Mouse (Mus musculus) MEL (cell line): ENCODE measurements around the gene Chst1. TPM values are rescaled to one million over a fixed set of nuclear protein-coding genes. Genes with fewer than 3 reads are reported as not detected.
A peak's percentile ranks its signal among the peaks of the same experiment; 100 is the strongest.

Source experiments
- DNase-seq: peaks from one replicate; pipeline ENCODE4 v3.0.0; 2011; ENCODE audit warnings: low read depth, low spot score
- H3K27ac ChIP-seq: 2 replicates; pipeline ENCODE4 v1.5.1; 2012; ENCODE audit warnings: low read depth, mild to moderate bottlenecking, control low read depth, low read length, moderate library complexity; ENCODE audit not compliant: control insufficient read depth
- H3K27me3 ChIP-seq, 2 experiments: fragments of 150-350 bp in 1 of 2; sonication (generic) in 1 of 2; 2 replicates each; pipeline ENCODE4 v1.6.1; 2012; ENCODE audit warnings: low read length in 2 of 2, mild to moderate bottlenecking in 2 of 2, improper control_type of control experiment in 1 of 2, moderate library complexity in 1 of 2; ENCODE audit not compliant: insufficient read depth in 2 of 2, control insufficient read depth in 1 of 2
- H3K36me3 ChIP-seq, 2 experiments: 2 replicates each; pipeline ENCODE4 v1.6.1; 2012 to 2014; ENCODE audit warnings: low read length in 2 of 2, improper control_type of control experiment in 1 of 2, inconsistent platforms in 1 of 2, mild to moderate bottlenecking in 1 of 2; ENCODE audit not compliant: insufficient read depth in 2 of 2, control insufficient read depth in 1 of 2
- H3K4me1 ChIP-seq, 2 experiments: fragments of 150-350 bp in 1 of 2; sonication (generic) in 1 of 2; 2 replicates each; pipeline ENCODE4 v1.6.1; 2012; ENCODE audit warnings: low read length in 2 of 2, improper control_type of control experiment in 1 of 2, mild to moderate bottlenecking in 1 of 2; ENCODE audit not compliant: insufficient read depth in 2 of 2, control insufficient read depth in 1 of 2
- H3K4me3 ChIP-seq, 2 experiments: fragments of 150-350 bp in 1 of 2; sonication (generic) in 1 of 2; 2 replicates each; pipeline ENCODE4 v1.5.1; 2012; ENCODE audit warnings: low read depth in 2 of 2, low read length in 2 of 2, mild to moderate bottlenecking in 2 of 2, moderate library complexity in 2 of 2, control low read depth in 1 of 2, improper control_type of control experiment in 1 of 2; ENCODE audit not compliant: control insufficient read depth in 1 of 2, insufficient read depth in 1 of 2
- H3K79me2 ChIP-seq: 2 replicates; pipeline ENCODE4 v1.6.1; 2012; ENCODE audit warnings: mild to moderate bottlenecking, low read length, moderate library complexity; ENCODE audit not compliant: control insufficient read depth, poor library complexity, insufficient read depth
- H3K9ac ChIP-seq: 2 replicates; pipeline ENCODE4 v1.6.1; 2012; ENCODE audit warnings: low read depth, mild to moderate bottlenecking, control low read depth, low read length, moderate library complexity; ENCODE audit not compliant: control insufficient read depth, poor library complexity, severe bottlenecking
- H3K9me3 ChIP-seq: fragments of 150-350 bp; sonication (generic); replicated peaks from 2 replicates; pipeline ENCODE4 v1.6.1; 2012; ENCODE audit warnings: mild to moderate bottlenecking, low read length, improper control_type of control experiment, moderate library complexity; ENCODE audit not compliant: insufficient read depth
- BHLHE40 ChIP-seq: IDR thresholded peaks from 2 replicates; pipeline ENCODE4 v1.6.1; 2012; ENCODE audit warnings: low read depth, mild to moderate bottlenecking, inconsistent platforms, low read length, improper control_type of control experiment, borderline replicate concordance
- CHD1 ChIP-seq: IDR thresholded peaks from 2 replicates; pipeline ENCODE4 v1.6.1; 2012; ENCODE audit warnings: low read depth, mild to moderate bottlenecking, inconsistent platforms, low read length, improper control_type of control experiment
- EP300 ChIP-seq, 2 experiments: IDR thresholded peaks; 2 replicates each; pipeline ENCODE4 v1.6.1; 2011; ENCODE audit warnings: improper control_type of control experiment in 2 of 2, low read length in 2 of 2, low read depth in 1 of 2, mild to moderate bottlenecking in 1 of 2
- ETS1 ChIP-seq: IDR thresholded peaks from 2 replicates; pipeline ENCODE4 v1.6.1; 2012; ENCODE audit warnings: low read depth, mild to moderate bottlenecking, inconsistent platforms, low read length, improper control_type of control experiment, moderate library complexity
- GABPA ChIP-seq: IDR thresholded peaks from 2 replicates; pipeline ENCODE4 v1.6.1; 2012; ENCODE audit warnings: low read depth, mild to moderate bottlenecking, inconsistent platforms, low read length, improper control_type of control experiment, moderate library complexity
- GATA1 ChIP-seq: IDR thresholded peaks from 2 replicates; pipeline ENCODE4 v1.6.1; 2011; ENCODE audit warnings: low read depth, low read length, improper control_type of control experiment
- MAZ ChIP-seq: IDR thresholded peaks from 2 replicates; pipeline ENCODE4 v1.6.1; 2012; ENCODE audit warnings: low read depth, mild to moderate bottlenecking, inconsistent platforms, low read length, improper control_type of control experiment
- MEF2A ChIP-seq: IDR thresholded peaks from 2 replicates; pipeline ENCODE4 v1.6.1; 2014; ENCODE audit warnings: low read depth, mild to moderate bottlenecking, inconsistent platforms, low read length, improper control_type of control experiment; ENCODE audit not compliant: poor library complexity, insufficient replicate concordance, severe bottlenecking; ENCODE audit errors: extremely low read depth
- MXI1 ChIP-seq: IDR thresholded peaks from 2 replicates; pipeline ENCODE4 v1.6.1; 2011; ENCODE audit warnings: mild to moderate bottlenecking, low read depth, low read length, improper control_type of control experiment
- MYB ChIP-seq: IDR thresholded peaks from 2 replicates; pipeline ENCODE4 v1.6.1; 2011; ENCODE audit warnings: mild to moderate bottlenecking, low read depth, low read length, improper control_type of control experiment
- MYC ChIP-seq: IDR thresholded peaks from 2 replicates; pipeline ENCODE4 v1.6.1; 2011; ENCODE audit warnings: low read depth, mild to moderate bottlenecking, low read length, improper control_type of control experiment, moderate library complexity
- NELFE ChIP-seq: IDR thresholded peaks from 2 replicates; pipeline ENCODE4 v1.6.1; 2011; ENCODE audit warnings: low read depth, low read length, improper control_type of control experiment
- POLR2AphosphoS5 ChIP-seq: IDR thresholded peaks from 2 replicates; pipeline ENCODE4 v1.6.1; 2012; ENCODE audit warnings: low read depth, borderline replicate concordance, mild to moderate bottlenecking, inconsistent platforms, low read length, moderate library complexity, mixed read lengths
- RAD21 ChIP-seq: IDR thresholded peaks from 2 replicates; pipeline ENCODE4 v1.6.1; 2011; ENCODE audit warnings: mild to moderate bottlenecking, low read depth, low read length, improper control_type of control experiment
- RCOR1 ChIP-seq: IDR thresholded peaks from 2 replicates; pipeline ENCODE4 v1.6.1; 2012; ENCODE audit warnings: low read depth, mild to moderate bottlenecking, inconsistent platforms, low read length, improper control_type of control experiment
- SIN3A ChIP-seq: IDR thresholded peaks from 2 replicates; pipeline ENCODE4 v1.6.1; 2012; ENCODE audit warnings: low read length, improper control_type of control experiment, inconsistent platforms
- TAL1 ChIP-seq: IDR thresholded peaks from 2 replicates; pipeline ENCODE4 v1.6.1; 2012; ENCODE audit warnings: mild to moderate bottlenecking, inconsistent platforms, low read length, moderate library complexity, mixed read lengths
- TBP ChIP-seq: IDR thresholded peaks from 2 replicates; pipeline ENCODE4 v1.8.0; 2011; ENCODE audit warnings: low read depth, low read length, improper control_type of control experiment
- TCF12 ChIP-seq: IDR thresholded peaks from 2 replicates; pipeline ENCODE4 v1.6.1; 2014; ENCODE audit warnings: low read depth, mild to moderate bottlenecking, inconsistent platforms, low read length, improper control_type of control experiment, moderate library complexity
- USF2 ChIP-seq, 2 experiments: IDR thresholded peaks; 2 replicates each; pipeline ENCODE4 v1.6.1; 2011 to 2012; ENCODE audit warnings: improper control_type of control experiment in 2 of 2, low read length in 2 of 2, borderline replicate concordance in 1 of 2, inconsistent platforms in 1 of 2, low read depth in 1 of 2, mild to moderate bottlenecking in 1 of 2; ENCODE audit not compliant: insufficient read depth in 1 of 2
- ZC3H11A ChIP-seq: IDR thresholded peaks from 2 replicates; pipeline ENCODE4 v1.6.1; 2012; ENCODE audit warnings: low read depth, mild to moderate bottlenecking, inconsistent platforms, low read length, improper control_type of control experiment
- polyA plus RNA-seq, 2 experiments: library from polyadenylated mRNA; stranded (reverse) in 1 of 2; unstranded in 1 of 2; fragments of >175 nt in 1 of 2; fragments of >200 nt in 1 of 2; gene quantifications; 2 replicates each; pipeline versions ENCODE4 v1.2.1 to v1.2.4; 2012; ENCODE audit warnings: low replicate concordance in 2 of 2, low read depth in 1 of 2; ENCODE audit not compliant: insufficient read length in 2 of 2, insufficient read depth in 1 of 2, missing spikeins in 1 of 2
- total RNA-seq: library from RNA; depleted of rRNA; stranded (reverse); fragments of 300-350 nt; gene quantifications from 2 replicates; pipeline ENCODE4 v1.2.3, GENCODE M21; 2012

Chst1 gene
- total and polyA plus RNA-seq, 3 experiments: 0.14 to 0.35 TPM; not detected in 1

- H3K4me3 ChIP-seq: peak overlapping the region; percentile 8 to 19; a peak in 3 of 4 replicates
- H3K79me2 ChIP-seq: no peaks in the 10 kb centered on the region
- no peaks in the 10 kb centered on the region for H3K27me3 ChIP-seq
- peaks cover 0 to 19% of the 10 kb centered on the region in 2 experiments; a peak in 2 of 4 replicates for H3K36me3 ChIP-seq
- peak; percentile 77 for DNase-seq
- TF ChIP-seq CHD1 (no peak), TAL1 (peak; percentile 67), GATA1 (peak; percentile 91), MAZ (peak; percentile 5; the same call in 1 of the 2 replicates), EP300 (IDR thresholded peaks at IDR 0.05; ENCODE audit: low read depth in 1 of 2, low read length in 2 of 2) (peak; percentile 80 to 89), TCF12 (peak; percentile 94), SIN3A (peak; percentile 76), ETS1 (peak; percentile 79), RAD21 (no peak), BHLHE40 (peak; percentile 57; the same call in 1 of the 2 replicates), ZC3H11A (no peak), MYB (no peak), RCOR1 (peak; percentile 21; the same call in 1 of the 2 replicates), MYC (0 out of 2 replicates have a peak, but pooled peaks have one; percentile 26), MXI1 (peak; percentile 22; the same call in 1 of the 2 replicates), TBP (peak; percentile 50; the same call in 1 of the 2 replicates)
- H3K9ac ChIP-seq: peak overlapping the region; percentile 12
- no peaks in the 10 kb centered on the region for H3K9me3 ChIP-seq
- peaks cover 10 to 27% of the 10 kb centered on the region in 2 experiments; a peak in 3 of 4 replicates for H3K4me1 ChIP-seq
- peak overlapping the region; percentile 25 for H3K27ac ChIP-seq
Observed at GRCm38 (mm10) chr2:92617077-92617756, 17.7 kb downstream of the Chst1 start.

- Histone ChIP-seq H3K36me3 (peaks cover 0 to 19% of the 10 kb centered on the region in 2 experiments; a peak in 2 of 4 replicates), H3K27ac (peak overlapping the region; percentile 25; the same call in 1 of the 2 replicates), H3K9ac (no peak overlapping the region), H3K4me3 (no peak overlapping the region), H3K9me3 (no peaks in the 10 kb centered on the region), H3K79me2 (no peaks in the 10 kb centered on the region), H3K4me1 (peaks cover 10 to 27% of the 10 kb centered on the region in 2 experiments; a peak in 3 of 4 replicates), H3K27me3 (no peaks in the 10 kb centered on the region)
- no peak for TF ChIP-seq MYC
- TF ChIP-seq GABPA: no peak
- TF ChIP-seq MXI1: no peak
- no peak for TF ChIP-seq RAD21
- TF ChIP-seq USF2 (IDR thresholded peaks at IDR 0.05; ENCODE audit: borderline replicate concordance in 1 of 2, insufficient read depth in 1 of 2, low read depth in 1 of 2, low read length in 2 of 2): no peak
- no peak for TF ChIP-seq POLR2AphosphoS5
- TF ChIP-seq NELFE: no peak
- no peak for TF ChIP-seq MEF2A
- TF ChIP-seq ZC3H11A: no peak
- DNase-seq: peak; percentile 22
Observed at GRCm38 (mm10) chr2:92618016-92618415, 18.5 kb downstream of the Chst1 start.
